Comparison of ENCODE assay signal across 9 mouse cellular contexts in genomic region chr7:143068316-143068881, GRCm38 (mm10). TPM values are rescaled to one million over a fixed set of nuclear protein-coding genes. Genes with fewer than 3 reads are reported as not detected.
DNase-seq lines count a peak whose midpoint lies in the region; ATAC-seq and TF ChIP-seq lines count a peak whose summit lies in the region.
"Had no signal": no experiment of that assay in that cellular context is flagged by ENCODE, and none has a peak within 500 bp of the region (broad histone marks: within the 10 kb centered on the region; RNA-seq: fewer than 3 reads in every experiment).

No protein-coding gene starts in this region.

- no peaks in the 10 kb centered on the region for H3K27me3 ChIP-seq in thymus, adult 2 months (ENCODE audit: control insufficient read depth, insufficient read depth, low read length)
- no peaks in the 10 kb centered on the region for H3K27me3 ChIP-seq in forebrain, embryonic 13.5 days
- no peaks in the 10 kb centered on the region for H3K27me3 ChIP-seq in kidney, postnatal 0 days (ENCODE audit: insufficient read depth, low read length)
- no peaks in the 10 kb centered on the region for H3K27me3 ChIP-seq in midbrain, embryonic 14.5 days (ENCODE audit: control insufficient read depth, insufficient read depth, low read length)

- WGBS in thymus, adult 2 months = 88% methylated on average over 13 of the region's 13 CpGs
- 48% methylated on average over 13 of the region's 13 CpGs for WGBS in forebrain, embryonic 13.5 days
- WGBS in kidney, postnatal 0 days = 48% methylated on average over 13 of the region's 13 CpGs
- 41% methylated on average over 13 of the region's 13 CpGs for WGBS in midbrain, embryonic 14.5 days

- DNase-seq in frontal cortex, postnatal 10 days (ENCODE audit: low spot score in 2 of 2) = peak; percentile 61 to 75
- no peak for DNase-seq in frontal cortex, postnatal 14 days (ENCODE audit: low spot score in 2 of 2)
- DNase-seq in thymus, adult 2 months = peak; percentile 38
- no peak for DNase-seq in thymus, postnatal 25 days
- DNase-seq in kidney, postnatal 0 days (ENCODE audit: low spot score) = no peak
- DNase-seq in midbrain, embryonic 14.5 days = peak; percentile 64

- TF ChIP-seq CTCF in thymus, adult 2 months (IDR thresholded peaks at IDR 0.05; ENCODE audit: borderline replicate concordance, control insufficient read depth, extremely low read depth, insufficient read depth, low read length, poor library complexity) = no peak
- no peak for TF ChIP-seq CTCF in kidney, postnatal 0 days (IDR thresholded peaks at IDR 0.05; ENCODE audit: low read depth)

- peak overlapping the region; percentile 26 for H3K4me3 ChIP-seq in thymus, adult 2 months (ENCODE audit: control insufficient read depth, insufficient read depth, low read length)
- peak overlapping the region; percentile 89 for H3K4me3 ChIP-seq in forebrain, embryonic 13.5 days
- no peak overlapping the region for H3K4me3 ChIP-seq in kidney, postnatal 0 days (replicated peaks; ENCODE audit: low read depth, low read length)
- peak overlapping the region; percentile 83 for H3K4me3 ChIP-seq in midbrain, embryonic 14.5 days (replicated peaks; ENCODE audit: low read depth, low read length)

- peaks cover 6% of the 10 kb centered on the region for H3K36me3 ChIP-seq in thymus, adult 2 months (ENCODE audit: control insufficient read depth, insufficient read depth, low read length)
- peaks cover 47% of the 10 kb centered on the region for H3K36me3 ChIP-seq in forebrain, embryonic 13.5 days (ENCODE audit: poor library complexity, severe bottlenecking)
- H3K36me3 ChIP-seq in kidney, postnatal 0 days (ENCODE audit: insufficient read depth, low read length) = peaks cover 45% of the 10 kb centered on the region
- H3K36me3 ChIP-seq in midbrain, embryonic 14.5 days (ENCODE audit: control insufficient read depth, insufficient read depth, low read length) = peaks cover 38% of the 10 kb centered on the region

- peak overlapping the region; percentile 54 for H3K27ac ChIP-seq in thymus, adult 2 months (ENCODE audit: control insufficient read depth, insufficient read depth, low read length)
- H3K27ac ChIP-seq in forebrain, embryonic 13.5 days = peak overlapping the region; percentile 93
- H3K27ac ChIP-seq in kidney, postnatal 0 days = peak overlapping the region; percentile 86
- H3K27ac ChIP-seq in midbrain, embryonic 14.5 days (replicated peaks; ENCODE audit: low read depth, low read length) = peak overlapping the region; percentile 98

- peak overlapping the region; percentile 100 for H3K4me2 ChIP-seq in forebrain, embryonic 13.5 days
- H3K4me2 ChIP-seq in kidney, postnatal 0 days (ENCODE audit: low read length) = peak overlapping the region; percentile 43
- H3K4me2 ChIP-seq in midbrain, embryonic 14.5 days (ENCODE audit: low read length) = peak overlapping the region; percentile 83

- H3K4me1 ChIP-seq in thymus, adult 2 months (replicated peaks; ENCODE audit: control insufficient read depth, insufficient read depth, low read length) = peaks cover 18% of the 10 kb centered on the region
- peaks cover 30% of the 10 kb centered on the region for H3K4me1 ChIP-seq in forebrain, embryonic 13.5 days
- H3K4me1 ChIP-seq in kidney, postnatal 0 days (replicated peaks; ENCODE audit: insufficient read depth, low read length) = peaks cover 12% of the 10 kb centered on the region
- H3K4me1 ChIP-seq in midbrain, embryonic 14.5 days (ENCODE audit: control insufficient read depth, insufficient read depth, low read length) = peaks cover 20% of the 10 kb centered on the region

- H3K9ac ChIP-seq in forebrain, embryonic 13.5 days = peak overlapping the region; percentile 61
- H3K9ac ChIP-seq in kidney, postnatal 0 days (ENCODE audit: low read depth, low read length) = peak overlapping the region; percentile 2; the same call in 1 of the 2 replicates
- peak overlapping the region; percentile 72 for H3K9ac ChIP-seq in midbrain, embryonic 14.5 days (replicated peaks; ENCODE audit: low read length)

- peak; percentile 7 for ATAC-seq in forebrain, embryonic 13.5 days
- ATAC-seq in kidney, postnatal 0 days (replicated peaks; ENCODE audit: low FRiP score, low read depth) = no peak
- peak; percentile 1; the same call in 1 of the 2 replicates for ATAC-seq in midbrain, embryonic 14.5 days (ENCODE audit: low FRiP score, low TSS enrichment)
- no peak for ATAC-seq in megakaryocyte progenitor cell, adult 5-6 weeks (replicated peaks; ENCODE audit: poor library complexity)

- no peaks in the 10 kb centered on the region for H3K9me3 ChIP-seq in forebrain, embryonic 13.5 days (replicated peaks)
- H3K9me3 ChIP-seq in kidney, postnatal 0 days (replicated peaks; ENCODE audit: low read length) = no peaks in the 10 kb centered on the region
- H3K9me3 ChIP-seq in midbrain, embryonic 14.5 days (ENCODE audit: control insufficient read depth, low read length) = no peaks in the 10 kb centered on the region

- no peak for TF ChIP-seq POLR2A in thymus, adult 2 months (IDR thresholded peaks at IDR 0.05; ENCODE audit: control insufficient read depth, extremely low read depth, insufficient read depth, low read length, poor library complexity)

RNA-seq across cellular contexts. Expression of gene Tssc4, which starts 0.7 kb away (rescaled TPM):
- 155 and 157 TPM in 2 replicates for polyA plus RNA-seq in thymus, adult 2 months (2012; rRNA removed)
- 108 and 122 TPM in 2 replicates for polyA plus RNA-seq in forebrain, embryonic 13.5 days (2015; fragmentation: Nextera tagmentation; extraction: Ambion mirVana)
- polyA plus RNA-seq in kidney, postnatal 0 days (2015; fragmentation: Nextera tagmentation; extraction: Ambion mirVana) = 69.1 and 72.3 TPM in 2 replicates
- polyA plus RNA-seq in midbrain, embryonic 14.5 days (2014; fragmentation: Nextera tagmentation; extraction: Ambion mirVana) = 70.4 and 102 TPM in 2 replicates
- 18.7 and 23.5 TPM in 2 replicates for total RNA-seq in megakaryocyte progenitor cell, adult 5-6 weeks (2015)
- 26.8 and 33.7 TPM in 2 replicates for total RNA-seq in megakaryocyte progenitor cell, adult 5-6 weeks (2017)

RNA-seq across cellular contexts. Expression of gene Cd81, which starts 15.9 kb away (rescaled TPM):
- 249 and 255 TPM in 2 replicates for polyA plus RNA-seq in thymus, adult 2 months (2012; rRNA removed)
- 217 and 236 TPM in 2 replicates for polyA plus RNA-seq in forebrain, embryonic 13.5 days (2015; fragmentation: Nextera tagmentation; extraction: Ambion mirVana)
- 621 and 647 TPM in 2 replicates for polyA plus RNA-seq in kidney, postnatal 0 days (2015; fragmentation: Nextera tagmentation; extraction: Ambion mirVana)
- 316 and 322 TPM in 2 replicates for polyA plus RNA-seq in midbrain, embryonic 14.5 days (2014; fragmentation: Nextera tagmentation; extraction: Ambion mirVana)
- 118 and 140 TPM in 2 replicates for total RNA-seq in megakaryocyte progenitor cell, adult 5-6 weeks (2015)
- total RNA-seq in megakaryocyte progenitor cell, adult 5-6 weeks (2017) = 121 and 181 TPM in 2 replicates

RNA-seq across cellular contexts. Expression of gene Trpm5, which starts 26.0 kb away (rescaled TPM):
- 2.9 and 4.5 TPM in 2 replicates for polyA plus RNA-seq in thymus, adult 2 months (2012; rRNA removed)
- 1.3 and 1.7 TPM in 2 replicates for polyA plus RNA-seq in forebrain, embryonic 13.5 days (2015; fragmentation: Nextera tagmentation; extraction: Ambion mirVana)
- polyA plus RNA-seq in kidney, postnatal 0 days (2015; fragmentation: Nextera tagmentation; extraction: Ambion mirVana) = 3.4 and 3.9 TPM in 2 replicates
- 0.40 and 1.3 TPM in 2 replicates for polyA plus RNA-seq in midbrain, embryonic 14.5 days (2014; fragmentation: Nextera tagmentation; extraction: Ambion mirVana)
- total RNA-seq in megakaryocyte progenitor cell, adult 5-6 weeks (2015) = not detected in 2 replicates
- total RNA-seq in megakaryocyte progenitor cell, adult 5-6 weeks (2017) = not detected in 2 replicates
- total RNA-seq: gastrocnemius, postnatal 36 days had no signal

RNA-seq across cellular contexts. Expression of gene Kcnq1, which starts 37.8 kb away (rescaled TPM):
- 2.3 and 4.6 TPM in 2 replicates for polyA plus RNA-seq in thymus, adult 2 months (2012; rRNA removed)
- polyA plus RNA-seq in forebrain, embryonic 13.5 days (2015; fragmentation: Nextera tagmentation; extraction: Ambion mirVana) = 0.48 and 1.2 TPM in 2 replicates
- 12.6 and 13.4 TPM in 2 replicates for polyA plus RNA-seq in kidney, postnatal 0 days (2015; fragmentation: Nextera tagmentation; extraction: Ambion mirVana)
- polyA plus RNA-seq in midbrain, embryonic 14.5 days (2014; fragmentation: Nextera tagmentation; extraction: Ambion mirVana) = 1.2 and 2.0 TPM in 2 replicates
- total RNA-seq in megakaryocyte progenitor cell, adult 5-6 weeks (2015) = not detected in 2 replicates
- total RNA-seq in megakaryocyte progenitor cell, adult 5-6 weeks (2017) = not detected in 2 replicates

Comparison
In these comparisons a context has a peak if more than half of its experiments do, and no peak if none do; other contexts are left out.
1. DNase-seq: peak in frontal cortex, postnatal 10 days (2 of 2), thymus, adult 2 months (single experiment) and midbrain, embryonic 14.5 days (single experiment); none in frontal cortex, postnatal 14 days (0 of 2), thymus, postnatal 25 days (single experiment) and kidney, postnatal 0 days (single experiment).
2. ATAC-seq: peak in forebrain, embryonic 13.5 days (single experiment) and midbrain, embryonic 14.5 days (single experiment); none in kidney, postnatal 0 days (single experiment) and megakaryocyte progenitor cell, adult 5-6 weeks (single experiment).
3. H3K4me2 ChIP-seq: peak in every context shown above with its lines; median percentile 100 in forebrain, embryonic 13.5 days; 83 in midbrain, embryonic 14.5 days; 43 in kidney, postnatal 0 days.
4. H3K9ac ChIP-seq: peak in every context shown above with its lines; median percentile 72 in midbrain, embryonic 14.5 days; 61 in forebrain, embryonic 13.5 days; 2 in kidney, postnatal 0 days.
5. Peak in every context shown above with its lines, with median percentiles within 50 percentile points of each other: H3K27ac ChIP-seq.